Mouse (Mus musculus): ENCODE measurements at regions not wholly inside any gene's neighbourhood (a gene's known extent, or its start where the extent isn't known, plus 50 kb on each side); places are given as distances from the start of the nearest gene placed in this dataset.

GRCm38 (mm10) chr9:23581039-23581606 is 358.2 kb downstream of the Bmper start:
- peak; percentile 53 for TF ChIP-seq CTCF (IDR thresholded peaks at IDR 0.05; ENCODE audit: low read depth, low read length)
- no peak for TF ChIP-seq POLR2A (IDR thresholded peaks at IDR 0.05; ENCODE audit: extremely low read depth, insufficient read depth, low read length)
